Mouse (Mus musculus) kidney, embryonic 14.5 days (tissue): ENCODE measurements around the gene Lin54. TPM values are rescaled to one million over a fixed set of nuclear protein-coding genes. Genes with fewer than 3 reads are reported as not detected.

ENCODE experiments used
- ATAC-seq: fragments of 200-750 bp; cut with Nextera tagmentation; 2 replicates; pipeline ENCODE4 v1.8.0; 2017; ENCODE audit warnings: moderate number of reproducible peaks, mild to moderate bottlenecking, moderate TSS enrichment, moderate library complexity; ENCODE audit not compliant: low FRiP score, low TSS enrichment
- H3K27ac ChIP-seq: fragments of 300-500 bp; sonication (generic); 2 replicates; pipeline ENCODE4 v1.5.1; 2014; ENCODE audit warnings: low read depth, mild to moderate bottlenecking, low read length, moderate library complexity, mixed read lengths
- H3K27me3 ChIP-seq: fragments of 300-500 bp; sonication (generic); 2 replicates; pipeline ENCODE4 v1.6.1; 2014; ENCODE audit warnings: mild to moderate bottlenecking, low read length; ENCODE audit not compliant: control insufficient read depth, insufficient read depth
- H3K36me3 ChIP-seq: fragments of 300-500 bp; sonication (generic); 2 replicates; pipeline ENCODE4 v1.6.1; 2014; ENCODE audit warnings: low read length, mixed read lengths; ENCODE audit not compliant: control insufficient read depth, insufficient read depth
- H3K4me1 ChIP-seq: fragments of 300-500 bp; sonication (generic); 2 replicates; pipeline ENCODE4 v1.6.1; 2014; ENCODE audit warnings: low read length, mixed read lengths; ENCODE audit not compliant: control insufficient read depth, insufficient read depth
- H3K4me2 ChIP-seq: fragments of 300-500 bp; sonication (generic); replicated peaks from 2 replicates; pipeline ENCODE4 v1.6.1; 2014; ENCODE audit warnings: low read depth, mild to moderate bottlenecking, low read length
- H3K4me3 ChIP-seq: fragments of 300-500 bp; sonication (generic); 2 replicates; pipeline ENCODE4 v1.5.1; 2014; ENCODE audit warnings: mild to moderate bottlenecking, low read length
- H3K9ac ChIP-seq: fragments of 300-500 bp; sonication (generic); 2 replicates; pipeline ENCODE4 v1.6.1; 2014; ENCODE audit warnings: low read depth, mild to moderate bottlenecking, low read length, moderate library complexity
- H3K9me3 ChIP-seq: fragments of 300-500 bp; sonication (generic); 2 replicates; pipeline ENCODE4 v1.6.1; 2016; ENCODE audit warnings: low read length; ENCODE audit not compliant: control insufficient read depth
- WGBS: fragments of 180-500 bp; shearing (Covaris S2); extraction: QIAGEN DNeasy Blood & Tissue Kit; methylation state at CpG from one replicate; pipeline ENCODE4 v1.1.7; 2014; 5-methylcytosine and 5-hydroxymethylcytosine counted together
- polyA plus RNA-seq: library from polyadenylated mRNA; unstranded; fragments of >200 nt; fragmentation: Nextera tagmentation; extraction: Ambion mirVana; gene quantifications from 2 replicates; pipeline ENCODE4 v1.2.1, GENCODE M21; 2014

Gene Lin54
- 12.1 and 16.8 TPM in 2 replicates for polyA plus RNA-seq

GRCm38 (mm10) chr5:100500458-100500961 is at the start of gene Lin54:
Lin54 (minus strand) TSS chr5:100500639.
- Histone ChIP-seq H3K27me3 (no peaks in the 10 kb centered on the region), H3K4me3 (peak within 1 kb of the TSS; percentile 73), H3K4me1 (peaks cover 17% of the 10 kb centered on the region), H3K9ac (peak within 1 kb of the TSS; percentile 68), H3K4me2 (peak within 1 kb of the TSS; percentile 90), H3K27ac (peak within 1 kb of the TSS; percentile 67; the same call in 1 of the 2 replicates), H3K9me3 (no peaks in the 10 kb centered on the region), H3K36me3 (no peaks in the 10 kb centered on the region)
- peak; percentile 96 for ATAC-seq
- under 1% methylated on average over 56 of the region's 60 CpGs for WGBS

GRCm38 (mm10) chr5:100550151-100550550 is 49.7 kb upstream of the Lin54 start:
- no peak for ATAC-seq
- Histone ChIP-seq H3K27ac (no peak overlapping the region), H3K4me3 (no peak overlapping the region), H3K36me3 (peaks cover 39% of the 10 kb centered on the region), H3K4me1 (no peaks in the 10 kb centered on the region), H3K4me2 (no peak overlapping the region), H3K9me3 (no peaks in the 10 kb centered on the region), H3K27me3 (no peaks in the 10 kb centered on the region), H3K9ac (no peak overlapping the region)
- WGBS: 100% methylated on average over 1 of the region's 1 CpGs

- H3K27ac ChIP-seq: no peak overlapping the region
- H3K36me3 ChIP-seq: peaks cover 48% of the 10 kb centered on the region
- ATAC-seq: no peak
- no peak overlapping the region for H3K9ac ChIP-seq
- H3K4me1 ChIP-seq: no peaks in the 10 kb centered on the region
- 95% methylated on average over 4 of the region's 4 CpGs for WGBS
- no peak overlapping the region for H3K4me3 ChIP-seq
- H3K27me3 ChIP-seq: no peaks in the 10 kb centered on the region
- H3K4me2 ChIP-seq: no peak overlapping the region
- H3K9me3 ChIP-seq: no peaks in the 10 kb centered on the region
Observed at GRCm38 (mm10) chr5:100549311-100549710, 48.9 kb upstream of the Lin54 start.

- H3K4me2 ChIP-seq: no peak overlapping the region
- no peak overlapping the region for H3K27ac ChIP-seq
- no peaks in the 10 kb centered on the region for H3K27me3 ChIP-seq
- no peak for ATAC-seq
- H3K4me3 ChIP-seq: no peak overlapping the region
- no peaks in the 10 kb centered on the region for H3K9me3 ChIP-seq
- no peaks in the 10 kb centered on the region for H3K4me1 ChIP-seq
- no peak overlapping the region for H3K9ac ChIP-seq
- peaks cover 56% of the 10 kb centered on the region for H3K36me3 ChIP-seq
- 87% methylated on average over 2 of the region's 2 CpGs for WGBS
Observed at GRCm38 (mm10) chr5:100548236-100548635, 47.8 kb upstream of the Lin54 start.

- no peaks in the 10 kb centered on the region for H3K4me1 ChIP-seq
- H3K9ac ChIP-seq: no peak overlapping the region
- no peak for ATAC-seq
- H3K27ac ChIP-seq: no peak overlapping the region
- H3K36me3 ChIP-seq: peaks cover 70% of the 10 kb centered on the region
- WGBS: 87% methylated on average over 6 of the region's 6 CpGs
- H3K4me3 ChIP-seq: no peak overlapping the region
- no peaks in the 10 kb centered on the region for H3K27me3 ChIP-seq
- no peak overlapping the region for H3K4me2 ChIP-seq
- no peaks in the 10 kb centered on the region for H3K9me3 ChIP-seq
Observed at GRCm38 (mm10) chr5:100546294-100547080, 46.0 kb upstream of the Lin54 start.

GRCm38 (mm10) chr5:100536638-100537037 is 36.2 kb upstream of the Lin54 start:
- no peak overlapping the region for H3K9ac ChIP-seq
- no peaks in the 10 kb centered on the region for H3K4me1 ChIP-seq
- H3K27me3 ChIP-seq: no peaks in the 10 kb centered on the region
- ATAC-seq: 0 out of 2 replicates have a peak, but pooled peaks have one; percentile 24
- peaks cover 72% of the 10 kb centered on the region for H3K36me3 ChIP-seq
- no peaks in the 10 kb centered on the region for H3K9me3 ChIP-seq
- no peak overlapping the region for H3K4me2 ChIP-seq
- no peak overlapping the region for H3K27ac ChIP-seq
- WGBS: 85% methylated on average over 3 of the region's 3 CpGs
- H3K4me3 ChIP-seq: no peak overlapping the region

GRCm38 (mm10) chr5:100535826-100536225 is 35.4 kb upstream of the Lin54 start:
- no peaks in the 10 kb centered on the region for H3K27me3 ChIP-seq
- WGBS: 87% methylated on average over 7 of the region's 7 CpGs
- no peak overlapping the region for H3K4me2 ChIP-seq
- no peaks in the 10 kb centered on the region for H3K9me3 ChIP-seq
- H3K27ac ChIP-seq: no peak overlapping the region
- H3K4me1 ChIP-seq: no peaks in the 10 kb centered on the region
- H3K4me3 ChIP-seq: no peak overlapping the region
- ATAC-seq: no peak
- H3K36me3 ChIP-seq: peaks cover 74% of the 10 kb centered on the region
- H3K9ac ChIP-seq: no peak overlapping the region

GRCm38 (mm10) chr5:100526164-100526563 is 25.7 kb upstream of the Lin54 start:
- Histone ChIP-seq H3K9me3 (no peaks in the 10 kb centered on the region), H3K27me3 (no peaks in the 10 kb centered on the region), H3K36me3 (peaks cover 36% of the 10 kb centered on the region), H3K4me2 (no peak overlapping the region), H3K9ac (no peak overlapping the region), H3K4me1 (no peaks in the 10 kb centered on the region), H3K27ac (no peak overlapping the region), H3K4me3 (no peak overlapping the region)
- no peak for ATAC-seq
- WGBS: 83% methylated on average over 7 of the region's 7 CpGs

GRCm38 (mm10) chr5:100525620-100526019 is 25.2 kb upstream of the Lin54 start:
- no peak overlapping the region for H3K27ac ChIP-seq
- no peaks in the 10 kb centered on the region for H3K4me1 ChIP-seq
- H3K27me3 ChIP-seq: no peaks in the 10 kb centered on the region
- no peak overlapping the region for H3K4me3 ChIP-seq
- no peak overlapping the region for H3K4me2 ChIP-seq
- H3K36me3 ChIP-seq: peaks cover 30% of the 10 kb centered on the region
- 77% methylated on average over 3 of the region's 3 CpGs for WGBS
- no peak overlapping the region for H3K9ac ChIP-seq
- ATAC-seq: no peak
- H3K9me3 ChIP-seq: no peaks in the 10 kb centered on the region
